Mouse (Mus musculus): ENCODE results near the gene Nfkbiz. TPM values are rescaled to one million over a fixed set of nuclear protein-coding genes. Genes with fewer than 3 reads are reported as not detected.
"Not testable (repeated sequence)": the region's sequence is repeated elsewhere in the genome, so short reads cannot be mapped to it uniquely, and the experiment has no call there.

The Nfkbiz gene
- total RNA-seq (2021), result 1 to 10 TPM; 1.5 to 1.6 TPM
- long read RNA-seq, experiment 1, partial matches to known transcripts, result 1 of 1 reads
- long read RNA-seq, experiment 1, other reads (novel, unspliced or antisense), result 0 of 1 reads
- long read RNA-seq, experiment 2, result 0 reads

DNA sequence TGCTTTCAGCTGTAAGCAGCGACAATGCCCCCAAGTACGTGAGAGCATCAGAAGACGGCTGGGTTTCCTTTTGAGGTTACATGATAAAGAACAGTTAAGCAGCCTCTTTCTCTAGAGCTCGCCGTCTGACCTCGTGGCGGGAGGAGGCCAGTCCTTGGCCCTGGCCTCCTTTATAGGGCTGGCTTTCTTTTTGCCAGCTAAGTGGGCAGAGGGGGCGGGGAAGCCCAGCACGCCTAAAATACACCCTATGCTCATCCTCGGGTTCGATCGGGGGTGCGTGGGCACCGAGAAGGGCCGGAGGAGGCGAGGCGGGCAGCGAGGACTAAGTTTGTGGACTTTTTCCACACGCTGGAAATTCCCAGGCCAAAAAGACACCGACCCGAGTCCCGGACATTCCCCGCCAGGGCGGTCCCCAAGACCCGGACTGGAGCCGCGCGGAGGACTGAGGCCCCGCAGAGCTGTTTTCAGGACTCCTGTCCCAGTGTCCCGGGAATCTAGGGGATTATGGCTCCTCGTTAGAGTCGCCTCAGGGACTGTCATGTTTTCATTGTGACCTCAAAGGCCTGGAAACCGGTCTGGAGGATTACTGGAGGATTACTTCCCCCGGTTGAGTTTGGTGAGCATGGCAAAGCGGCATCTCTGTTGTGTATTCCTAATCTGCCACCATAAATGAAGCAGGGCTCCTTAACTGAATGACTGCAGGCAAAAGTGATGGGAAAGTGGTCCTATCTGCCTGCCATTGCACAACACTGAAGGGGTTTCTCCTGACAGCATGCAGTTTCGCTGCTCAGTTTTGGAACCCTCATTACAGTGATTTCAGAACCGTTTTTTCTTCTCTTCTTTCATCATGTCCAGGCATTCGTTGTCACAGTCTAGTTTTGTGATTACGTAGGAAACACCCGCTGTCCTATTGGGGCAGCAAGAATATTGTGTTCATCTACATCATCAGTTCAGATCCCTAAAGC is at the start of gene Nfkbiz:
TSS of gene Nfkbiz (minus strand) at position 390 of the 965 bp plus-strand sequence.
- peak; percentile 91 for DNase-seq
- intact Hi-C loops (cut with DNase I; ENCODE audit: low total_unique reads), result no loop called here

GRCm38 (mm10) chr16:55887814-55888583 is 49.3 kb upstream of the Nfkbiz start:
- DNase-seq, result no peak
- intact Hi-C loops (cut with DNase I; ENCODE audit: low total_unique reads), result no loop called here

DNA sequence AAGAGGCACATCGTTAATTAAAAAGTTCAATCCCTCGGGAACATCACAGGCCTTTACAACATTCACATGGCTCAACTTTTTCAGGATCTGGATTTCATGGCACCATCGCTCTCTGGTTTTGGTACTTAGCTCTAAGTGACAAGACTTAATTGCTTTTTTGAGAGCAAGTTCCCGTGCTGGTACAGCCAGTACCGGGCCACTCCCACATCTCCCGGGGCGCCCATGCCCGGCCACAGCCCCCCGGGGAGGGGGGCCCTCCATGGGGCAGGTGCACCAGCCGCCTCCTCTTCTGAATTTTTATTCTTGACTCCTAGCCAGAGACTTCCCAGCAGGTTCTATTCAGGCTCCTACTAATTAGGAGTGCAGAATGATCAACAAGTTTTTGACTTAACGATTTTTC is 45.5 kb upstream of the Nfkbiz start:
- intact Hi-C loops (cut with DNase I; ENCODE audit: low total_unique reads), result no loop called here
- no peak for DNase-seq

DNA sequence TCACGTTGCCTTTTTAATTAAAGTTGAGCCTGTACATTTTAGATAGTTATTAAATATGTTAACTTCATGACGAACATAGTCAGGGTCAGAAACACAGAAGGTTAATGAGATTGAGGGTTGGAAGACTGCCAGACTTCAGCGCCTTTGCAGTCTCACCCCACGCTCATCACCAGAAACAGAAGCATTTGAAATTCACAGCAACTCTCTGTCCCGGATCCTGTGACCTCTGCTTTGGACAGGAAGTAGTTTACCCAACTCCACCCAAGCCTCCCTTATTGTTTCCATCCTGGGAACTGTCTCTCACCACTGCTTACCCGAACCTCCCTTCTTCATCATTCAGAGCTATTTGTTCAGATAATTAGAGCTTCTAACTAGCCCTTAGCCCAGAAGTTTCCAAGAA is 37.3 kb upstream of the Nfkbiz start:
- intact Hi-C loops (cut with DNase I; ENCODE audit: low total_unique reads), result no loop called here
- no peak for DNase-seq

GRCm38 (mm10) chr16:55863832-55864231 is 25.1 kb upstream of the Nfkbiz start:
- intact Hi-C loops (cut with DNase I; ENCODE audit: low total_unique reads), result no loop called here
- DNase-seq, result no peak

DNA sequence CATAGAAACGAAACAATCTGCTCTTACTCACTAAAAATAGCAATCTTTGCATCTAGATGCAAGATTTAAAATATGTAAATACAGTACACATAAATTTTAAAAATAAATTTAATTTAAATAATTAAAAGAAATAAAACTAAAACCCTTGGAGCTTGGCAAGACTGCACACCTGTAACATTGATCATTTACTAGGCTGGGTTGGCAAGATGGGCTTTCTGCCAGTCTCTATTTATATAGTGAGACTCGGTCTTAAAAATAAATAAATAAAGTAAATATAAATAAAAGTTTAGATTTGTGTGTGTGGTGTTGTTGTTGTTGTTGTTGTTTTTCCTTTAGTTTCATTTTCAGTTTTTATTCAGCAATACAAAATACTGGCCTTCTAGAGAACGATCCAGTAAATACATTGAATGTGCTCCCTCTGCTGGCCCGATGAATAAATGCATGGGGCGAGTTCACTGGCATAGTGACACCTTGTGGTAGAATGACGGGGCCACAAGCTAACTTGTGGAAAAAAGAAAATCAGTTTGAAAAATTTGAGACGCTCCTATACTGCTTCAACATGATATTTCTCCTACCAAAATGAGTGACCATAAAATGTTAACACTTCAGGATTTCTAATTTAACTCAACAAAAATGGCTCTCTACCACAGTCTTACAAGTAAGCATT is 24.6 kb upstream of the Nfkbiz start:
- DNase-seq, result peak; percentile 66
- intact Hi-C loops (cut with DNase I; ENCODE audit: low total_unique reads), result no loop called here

- DNase-seq, result no peak
- intact Hi-C loops (cut with DNase I; ENCODE audit: low total_unique reads), result no loop called here
Observed at GRCm38 (mm10) chr16:55861104-55861503, 22.4 kb upstream of the Nfkbiz start.

- DNase-seq, result not testable (repeated sequence)
- intact Hi-C loops (cut with DNase I; ENCODE audit: low total_unique reads), result loop anchor here (5.0 kb wide), 1 partner anchor 342 kb away; no protein-coding TSS in a partner anchor
Observed at GRCm38 (mm10) chr16:55859421-55859820, 20.7 kb upstream of the Nfkbiz start.

GRCm38 (mm10) chr16:55858465-55858864 is 19.8 kb upstream of the Nfkbiz start:
- DNase-seq, result peak; percentile 55
- intact Hi-C loops (cut with DNase I; ENCODE audit: low total_unique reads), result loop anchor here (5.0 kb wide), 1 partner anchor 341 kb away; no protein-coding TSS in a partner anchor

DNA sequence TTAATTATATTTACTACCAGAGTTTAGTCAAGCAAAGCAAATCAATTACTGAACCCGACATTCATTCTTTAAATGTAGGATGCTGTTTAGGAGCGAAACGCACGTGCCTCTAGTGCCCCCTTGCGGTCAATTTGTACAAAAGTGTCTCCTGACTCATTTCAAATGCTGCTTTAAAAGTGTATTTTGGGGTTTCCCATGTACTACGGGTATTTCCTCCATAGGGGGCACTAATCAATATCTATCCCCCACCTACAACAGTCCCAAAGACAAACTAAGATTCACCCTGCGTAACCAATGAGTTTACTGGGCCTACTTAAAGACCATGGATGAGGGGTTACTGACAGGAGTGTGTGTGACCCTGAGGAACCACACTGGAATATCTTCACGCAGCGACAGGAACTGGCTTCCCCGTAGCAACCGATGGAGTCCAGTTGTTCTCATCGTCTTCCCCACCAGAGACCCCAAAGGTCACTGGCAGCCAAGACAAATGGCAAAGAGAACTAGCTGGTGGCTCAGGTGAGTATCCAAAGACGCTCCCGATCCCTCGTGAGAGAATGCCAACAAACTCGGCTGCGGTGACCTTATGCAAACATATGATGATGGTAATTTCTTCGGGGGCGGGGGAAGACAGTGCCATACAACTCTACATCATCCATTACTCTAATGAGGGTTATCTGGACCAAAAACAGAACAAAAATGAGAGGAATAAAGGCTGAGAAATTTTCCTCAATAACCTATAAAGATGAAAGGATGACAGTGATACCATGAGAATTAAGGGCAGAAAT is 14.4 kb upstream of the Nfkbiz start:
- intact Hi-C loops (cut with DNase I; ENCODE audit: low total_unique reads), result loop anchor here (5.0 kb wide), 1 partner anchor 371 kb away; no protein-coding TSS in a partner anchor

DNA sequence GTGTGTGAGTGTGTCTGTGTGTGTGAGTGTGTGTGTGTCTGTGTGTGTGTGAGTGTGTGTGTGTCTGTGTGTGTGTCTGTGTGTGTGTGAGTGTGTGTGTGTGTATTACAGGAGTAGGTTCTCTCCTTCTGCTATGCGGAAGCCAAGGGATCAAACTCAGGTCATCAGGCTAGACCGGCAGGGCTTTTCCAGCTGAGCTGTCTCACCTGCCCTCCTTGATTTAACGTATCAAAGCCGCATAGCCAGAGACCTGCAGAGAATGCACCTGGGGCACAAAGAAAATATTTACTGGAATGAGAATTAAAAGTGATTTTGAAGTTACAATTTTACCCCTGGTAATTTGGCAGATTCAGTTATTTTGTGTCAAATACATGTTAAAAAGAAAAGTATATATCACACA is 13.8 kb upstream of the Nfkbiz start:
- intact Hi-C loops (cut with DNase I; ENCODE audit: low total_unique reads), result loop anchor here (5.0 kb wide), 1 partner anchor 370 kb away; no protein-coding TSS in a partner anchor
- no peak for DNase-seq

More for the DNA sequence above, 14.4 kb upstream of the Nfkbiz start:
- DNase-seq, result peak; percentile 68

- intact Hi-C loops (cut with DNase I; ENCODE audit: low total_unique reads), result loop anchor here (5.0 kb wide), 1 partner anchor 368 kb away; no protein-coding TSS in a partner anchor
- no peak for DNase-seq
Observed at GRCm38 (mm10) chr16:55850485-55850884, 11.8 kb upstream of the Nfkbiz start.

DNA sequence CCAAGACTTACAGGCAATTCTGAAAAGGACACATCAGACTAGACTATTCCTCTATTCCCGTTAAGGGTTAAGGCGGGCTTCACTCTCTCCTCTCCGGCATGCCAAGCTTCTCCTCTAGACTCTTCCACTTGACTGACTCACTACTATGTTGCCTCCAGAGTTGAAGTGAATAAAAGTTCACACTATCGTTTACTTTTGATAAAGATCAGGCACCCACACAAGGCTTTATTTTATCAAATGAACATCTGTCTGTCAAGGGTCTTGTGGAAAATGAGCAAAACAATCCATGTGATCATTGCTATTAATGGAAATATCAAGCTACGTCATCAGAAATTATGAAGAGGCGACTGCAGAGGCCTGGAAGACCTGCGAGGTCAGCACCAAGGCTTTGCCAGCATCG is 9.0 kb upstream of the Nfkbiz start:
- DNase-seq, result no peak
- intact Hi-C loops (cut with DNase I; ENCODE audit: low total_unique reads), result no loop called here

GRCm38 (mm10) chr16:55844847-55845246 is 6.1 kb upstream of the Nfkbiz start:
- intact Hi-C loops (cut with DNase I; ENCODE audit: low total_unique reads), result no loop called here
- DNase-seq, result no peak

GRCm38 (mm10) chr16:55843919-55844318 is 5.2 kb upstream of the Nfkbiz start:
- DNase-seq, result no peak
- intact Hi-C loops (cut with DNase I; ENCODE audit: low total_unique reads), result no loop called here

DNA sequence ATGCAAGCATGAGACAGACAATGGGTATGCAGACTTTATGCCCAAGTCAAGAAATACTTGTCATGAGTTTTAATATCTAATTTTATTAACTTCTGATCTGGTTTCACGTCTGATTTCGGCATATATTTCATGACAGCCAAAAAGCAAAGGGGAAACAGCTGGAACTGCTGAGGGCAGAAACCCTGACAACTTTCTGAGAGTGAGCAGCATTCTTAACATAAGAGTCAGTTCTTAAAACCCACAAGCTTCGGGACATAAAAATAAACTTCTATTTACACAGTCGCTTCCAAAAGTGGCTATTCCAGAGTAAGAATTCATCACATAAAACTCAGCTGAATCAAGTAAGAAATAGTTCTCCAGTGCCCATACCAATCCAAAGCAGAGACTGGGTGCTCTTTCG is 4.4 kb upstream of the Nfkbiz start:
- no peak for DNase-seq
- intact Hi-C loops (cut with DNase I; ENCODE audit: low total_unique reads), result no loop called here

GRCm38 (mm10) chr16:55841506-55841905 is 2.8 kb upstream of the Nfkbiz start:
- intact Hi-C loops (cut with DNase I; ENCODE audit: low total_unique reads), result no loop called here
- no peak for DNase-seq

DNA sequence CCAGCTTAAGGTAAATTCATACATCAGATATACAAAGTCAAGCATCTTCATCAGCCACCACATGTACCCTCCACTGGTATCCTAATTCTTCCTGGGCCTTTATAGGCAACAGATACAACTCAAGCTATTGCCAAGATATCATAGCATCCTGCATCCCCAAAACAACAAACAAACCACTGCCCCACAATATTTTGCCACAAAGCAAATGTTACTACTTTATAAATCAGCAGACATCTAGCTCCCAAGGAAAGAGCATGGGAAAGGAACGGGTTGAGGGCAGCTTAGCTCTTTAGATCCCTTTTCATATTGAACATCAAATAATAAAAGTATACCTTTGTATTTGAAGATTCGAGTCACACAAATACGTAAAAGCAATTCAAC is 580 bp downstream of the Nfkbiz start:
- intact Hi-C loops (cut with DNase I; ENCODE audit: low total_unique reads), result no loop called here
- no peak for DNase-seq

- intact Hi-C loops (cut with DNase I; ENCODE audit: low total_unique reads); DNase-seq: not testable (repeated sequence)
Observed at GRCm38 (mm10) chr16:55837653-55838052, 1.0 kb downstream of the Nfkbiz start.
